27 mouse cellular contexts compared by ENCODE assay signal in genomic region chr5:33206328-33206727, GRCm38 (mm10). TPM values are rescaled to one million over a fixed set of nuclear protein-coding genes. Genes with fewer than 3 reads are reported as not detected.
DNase-seq lines count a peak whose midpoint lies in the region; ATAC-seq and TF ChIP-seq lines count a peak whose summit lies in the region.
"Had no signal": no experiment of that assay in that cellular context is flagged by ENCODE, and none has a peak within 500 bp of the region (broad histone marks: within the 10 kb centered on the region; RNA-seq: fewer than 3 reads in every experiment).

No protein-coding gene starts in this region.

- H3K36me3 ChIP-seq in forebrain, embryonic 11.5 days (ENCODE audit: control insufficient read depth, insufficient read depth, low read length) = no peaks in the 10 kb centered on the region
- no peaks in the 10 kb centered on the region for H3K36me3 ChIP-seq in forebrain, embryonic 16.5 days (ENCODE audit: control insufficient read depth, insufficient read depth)
- H3K36me3 ChIP-seq in liver, embryonic 12.5 days = no peaks in the 10 kb centered on the region
- H3K36me3 ChIP-seq in liver, embryonic 11.5 days (ENCODE audit: control insufficient read depth, insufficient read depth, low read length) = no peaks in the 10 kb centered on the region
- H3K36me3 ChIP-seq in MEL (ENCODE audit: control insufficient read depth in 1 of 2, insufficient read depth in 2 of 2, low read length in 2 of 2) = peaks cover 0 to 24% of the 10 kb centered on the region in 2 experiments; a peak in 2 of 4 replicates
- no peaks in the 10 kb centered on the region for H3K36me3 ChIP-seq in limb, embryonic 10.5 days
- H3K36me3 ChIP-seq: embryonic facial prominence, embryonic 13.5 days; embryonic facial prominence, embryonic 15.5 days; forebrain, embryonic 12.5 days; G1E had no signal

- no peak overlapping the region for H3K4me3 ChIP-seq in forebrain, embryonic 11.5 days (ENCODE audit: low read depth, low read length)
- H3K4me3 ChIP-seq in forebrain, embryonic 16.5 days (replicated peaks; ENCODE audit: low read length) = no peak overlapping the region
- no peak overlapping the region for H3K4me3 ChIP-seq in liver, embryonic 12.5 days
- H3K4me3 ChIP-seq in liver, embryonic 11.5 days (ENCODE audit: low read depth, low read length) = no peak overlapping the region
- H3K4me3 ChIP-seq in MEL (ENCODE audit: control insufficient read depth in 1 of 2, insufficient read depth in 1 of 2, low read depth in 2 of 2, low read length in 2 of 2) = no peak overlapping the region
- H3K4me3 ChIP-seq in limb, embryonic 10.5 days = no peak overlapping the region
- H3K4me3 ChIP-seq: embryonic facial prominence, embryonic 13.5 days; embryonic facial prominence, embryonic 15.5 days; erythroblast, embryonic 14.5 days; forebrain, embryonic 12.5 days had no signal

- no peaks in the 10 kb centered on the region for H3K27me3 ChIP-seq in forebrain, embryonic 11.5 days (ENCODE audit: control insufficient read depth, insufficient read depth, low read length)
- no peaks in the 10 kb centered on the region for H3K27me3 ChIP-seq in forebrain, embryonic 16.5 days (replicated peaks; ENCODE audit: control insufficient read depth, insufficient read depth, low read length)
- H3K27me3 ChIP-seq in liver, embryonic 12.5 days (replicated peaks) = 0 out of 2 replicates have a peak, but pooled peaks cover 8% of the 10 kb centered on the region
- H3K27me3 ChIP-seq in liver, embryonic 11.5 days (replicated peaks; ENCODE audit: control insufficient read depth, insufficient read depth, low read length) = no peaks in the 10 kb centered on the region
- H3K27me3 ChIP-seq in MEL (ENCODE audit: control insufficient read depth in 1 of 2, insufficient read depth in 2 of 2, low read length in 2 of 2) = no peaks in the 10 kb centered on the region
- no peaks in the 10 kb centered on the region for H3K27me3 ChIP-seq in limb, embryonic 10.5 days (ENCODE audit: low read depth, poor library complexity, severe bottlenecking)

- no peak for ATAC-seq in forebrain, embryonic 11.5 days (replicated peaks; ENCODE audit: low FRiP score)
- no peak for ATAC-seq in forebrain, embryonic 16.5 days
- peak; percentile 59; the same call in 1 of the 2 replicates for ATAC-seq in liver, embryonic 12.5 days
- no peak for ATAC-seq in liver, embryonic 11.5 days (replicated peaks; ENCODE audit: low FRiP score)
- no peak for ATAC-seq in megakaryocyte progenitor cell, adult 5-6 weeks (replicated peaks; ENCODE audit: poor library complexity)
- ATAC-seq: CD4-positive, CD25-positive, alpha-beta regulatory T cell, adult 4 months; forebrain, embryonic 14.5 days; forebrain, postnatal 0 days had no signal

- H3K4me1 ChIP-seq in forebrain, embryonic 11.5 days (replicated peaks; ENCODE audit: control insufficient read depth, insufficient read depth, low read length) = no peaks in the 10 kb centered on the region
- H3K4me1 ChIP-seq in forebrain, embryonic 16.5 days (replicated peaks; ENCODE audit: control insufficient read depth, insufficient read depth, low read length) = 0 out of 2 replicates have a peak, but pooled peaks cover 2% of the 10 kb centered on the region
- peaks cover 38% of the 10 kb centered on the region for H3K4me1 ChIP-seq in liver, embryonic 12.5 days
- H3K4me1 ChIP-seq in liver, embryonic 11.5 days (replicated peaks; ENCODE audit: control insufficient read depth, insufficient read depth, low read length) = peaks cover 4% of the 10 kb centered on the region; the same call in 1 of the 2 replicates
- H3K4me1 ChIP-seq in MEL (ENCODE audit: control insufficient read depth in 1 of 2, insufficient read depth in 2 of 2, low read length in 2 of 2) = peaks cover 27 to 56% of the 10 kb centered on the region in 2 experiments
- H3K4me1 ChIP-seq in limb, embryonic 10.5 days = 0 out of 2 replicates have a peak, but pooled peaks cover 2% of the 10 kb centered on the region
- H3K4me1 ChIP-seq: embryonic facial prominence, embryonic 13.5 days; forebrain, embryonic 12.5 days had no signal

- TF ChIP-seq EP300 in MEL (IDR thresholded peaks at IDR 0.05; ENCODE audit: low read depth in 1 of 2, low read length in 2 of 2) = no peak

- 87% methylated on average over 7 of the region's 7 CpGs for WGBS in forebrain, embryonic 11.5 days
- 92% methylated on average over 7 of the region's 7 CpGs for WGBS in forebrain, embryonic 16.5 days
- WGBS in liver, embryonic 12.5 days (ENCODE audit: insufficient replicate concordance) = 40% methylated on average over 7 of the region's 7 CpGs
- 63% methylated on average over 7 of the region's 7 CpGs for WGBS in liver, embryonic 11.5 days
- 89% methylated on average over 7 of the region's 7 CpGs for WGBS in limb, embryonic 10.5 days

- H3K79me2 ChIP-seq in MEL (ENCODE audit: control insufficient read depth, insufficient read depth, low read length, poor library complexity) = no peaks in the 10 kb centered on the region

- TF ChIP-seq CTCF in MEL (IDR thresholded peaks at IDR 0.05 in 2 of 3, conservative IDR thresholded peaks at IDR 0.05 in 1 of 3; ENCODE audit: control insufficient read depth in 1 of 3, insufficient read depth in 1 of 3, low read depth in 2 of 3, low read length in 3 of 3, poor library complexity in 1 of 3, severe bottlenecking in 1 of 3) = no peak

- H3K4me2 ChIP-seq in forebrain, embryonic 11.5 days (ENCODE audit: low read depth, low read length, severe bottlenecking) = no peak overlapping the region
- H3K4me2 ChIP-seq in forebrain, embryonic 16.5 days (ENCODE audit: low read length) = no peak overlapping the region
- no peak overlapping the region for H3K4me2 ChIP-seq in liver, embryonic 12.5 days
- H3K4me2 ChIP-seq in liver, embryonic 11.5 days = no peak overlapping the region
- H3K4me2 ChIP-seq: embryonic facial prominence, embryonic 13.5 days; embryonic facial prominence, embryonic 15.5 days; forebrain, embryonic 12.5 days had no signal

- peak; percentile 37 for DNase-seq in forebrain, embryonic 11.5 days (ENCODE audit: low spot score)
- DNase-seq in liver, embryonic 11.5 days (ENCODE audit: low spot score) = no peak
- DNase-seq in MEL (ENCODE audit: low read depth, low spot score) = no peak
- peak; percentile 29 for DNase-seq in limb, embryonic 10.5 days (ENCODE audit: low spot score)
- DNase-seq: adrenal gland, adult 2 months; adrenal gland, postnatal 10 days; adrenal gland, postnatal 25 days; B cell, adult 2 months; cerebellum, adult 11 months; cerebellum, adult 18-20 months; cerebellum, adult 8-10 months; cerebellum, adult 9-11 months; cerebellum, postnatal 14 days; cerebellum, postnatal 36 days; embryo, embryonic 11 days; forebrain, postnatal 0 days had no signal

- no peaks in the 10 kb centered on the region for H3K9me3 ChIP-seq in forebrain, embryonic 11.5 days (ENCODE audit: control insufficient read depth, low read length)
- H3K9me3 ChIP-seq in forebrain, embryonic 16.5 days (ENCODE audit: control insufficient read depth, low read length) = no peaks in the 10 kb centered on the region
- H3K9me3 ChIP-seq in liver, embryonic 12.5 days (replicated peaks) = no peaks in the 10 kb centered on the region
- H3K9me3 ChIP-seq in liver, embryonic 11.5 days (ENCODE audit: control insufficient read depth, low read length) = no peaks in the 10 kb centered on the region
- H3K9me3 ChIP-seq in MEL (replicated peaks; ENCODE audit: insufficient read depth, low read length) = no peaks in the 10 kb centered on the region
- H3K9me3 ChIP-seq in limb, embryonic 10.5 days (replicated peaks) = no peaks in the 10 kb centered on the region
- H3K9me3 ChIP-seq: embryonic facial prominence, embryonic 13.5 days; embryonic facial prominence, embryonic 15.5 days; forebrain, embryonic 12.5 days; G1E had no signal

- TF ChIP-seq POLR2A in MEL (IDR thresholded peaks at IDR 0.05; ENCODE audit: control insufficient read depth in 1 of 2, insufficient read depth in 1 of 2, low read depth in 1 of 2, low read length in 2 of 2, poor library complexity in 1 of 2) = no peak

- no peak overlapping the region for H3K27ac ChIP-seq in forebrain, embryonic 11.5 days (ENCODE audit: low read depth, low read length)
- H3K27ac ChIP-seq in forebrain, embryonic 16.5 days (ENCODE audit: low read length) = no peak overlapping the region
- H3K27ac ChIP-seq in liver, embryonic 12.5 days = no peak overlapping the region
- no peak overlapping the region for H3K27ac ChIP-seq in liver, embryonic 11.5 days (ENCODE audit: low read depth, low read length)
- H3K27ac ChIP-seq in MEL (ENCODE audit: control insufficient read depth, low read depth, low read length) = no peak overlapping the region
- H3K27ac ChIP-seq in limb, embryonic 10.5 days = no peak overlapping the region
- H3K27ac ChIP-seq: embryonic facial prominence, embryonic 13.5 days; embryonic facial prominence, embryonic 15.5 days; forebrain, embryonic 12.5 days had no signal

- no peak for TF ChIP-seq RAD21 in MEL (IDR thresholded peaks at IDR 0.05; ENCODE audit: low read depth, low read length)

- H3K9ac ChIP-seq in forebrain, embryonic 11.5 days (ENCODE audit: low read length) = no peak overlapping the region
- no peak overlapping the region for H3K9ac ChIP-seq in forebrain, embryonic 16.5 days (replicated peaks; ENCODE audit: low read depth, low read length)
- H3K9ac ChIP-seq in liver, embryonic 12.5 days = peak overlapping the region; percentile 27; the same call in 1 of the 2 replicates
- H3K9ac ChIP-seq in liver, embryonic 11.5 days (ENCODE audit: low read depth, low read length) = no peak overlapping the region
- H3K9ac ChIP-seq in MEL (ENCODE audit: control insufficient read depth, low read depth, low read length, poor library complexity, severe bottlenecking) = no peak overlapping the region
- H3K9ac ChIP-seq: embryonic facial prominence, embryonic 13.5 days; embryonic facial prominence, embryonic 15.5 days; forebrain, embryonic 12.5 days; forebrain, postnatal 0 days had no signal

TF ChIP-seq in MEL, 35 proteins besides CTCF, POLR2A, EP300 and RAD21:
- no peak for TF ChIP-seq E2F4 (IDR thresholded peaks at IDR 0.05; ENCODE audit: borderline replicate concordance, low read depth, low read length)
- TF ChIP-seq MYC (IDR thresholded peaks at IDR 0.05; ENCODE audit: low read depth, low read length) = 0 out of 2 replicates have a peak, but pooled peaks have one; percentile 21
- TF ChIP-seq ETS1 (IDR thresholded peaks at IDR 0.05; ENCODE audit: low read depth, low read length) = 0 out of 2 replicates have a peak, but pooled peaks have one; percentile 10

RNA-seq across cellular contexts. Expression of gene Spon2, which starts 11.9 kb away (rescaled TPM):
- polyA plus RNA-seq in forebrain, embryonic 11.5 days (2014; fragmentation: Nextera tagmentation; extraction: Ambion mirVana) = 2.3 and 5.2 TPM in 2 replicates
- polyA plus RNA-seq in forebrain, embryonic 16.5 days (2015; fragmentation: Nextera tagmentation; extraction: Ambion mirVana) = 3.7 and 5.0 TPM in 2 replicates
- 4.8 and 5.4 TPM in 2 replicates for polyA plus RNA-seq in liver, embryonic 12.5 days (2016; fragmentation: Nextera tagmentation; extraction: Ambion mirVana)
- 7.5 and 8.5 TPM in 2 replicates for polyA plus RNA-seq in liver, embryonic 11.5 days (2014; fragmentation: Nextera tagmentation; extraction: Ambion mirVana)
- 1.7 and 3.1 TPM in 2 replicates for total RNA-seq in MEL (2012; rRNA removed)
- 1 to 10 TPM in 1 of 2 experiments, not detected in 1; 2.6 TPM for polyA plus RNA-seq in MEL (2012; ENCODE audit: insufficient read depth in 1 of 2, insufficient read length in 2 of 2, low read depth in 1 of 2, low replicate concordance in 2 of 2, missing spikeins in 1 of 2)
- 2.8 TPM in 2 replicates for polyA plus RNA-seq in limb, embryonic 10.5 days (2016; fragmentation: Nextera tagmentation; extraction: Ambion mirVana)
- total RNA-seq in megakaryocyte progenitor cell, adult 5-6 weeks (2015) = 1.1 and 3.4 TPM in 2 replicates
- total RNA-seq in megakaryocyte progenitor cell, adult 5-6 weeks (2017) = 1.2 and 2.1 TPM in 2 replicates
- total RNA-seq: CH12.LX had no signal
- polyA plus RNA-seq: CD4-positive, CD25-positive, alpha-beta regulatory T cell, adult 4 months had no signal

Comparison
In these comparisons a context has a peak if more than half of its experiments do, and no peak if none do; other contexts are left out.
1. DNase-seq: peak in forebrain, embryonic 11.5 days (single experiment) and limb, embryonic 10.5 days (single experiment); none in liver, embryonic 11.5 days (single experiment) and MEL (single experiment).